Mouse (Mus musculus) right cerebral cortex, postnatal 14 days (tissue): ENCODE results near the gene Cfap99.

Experiments used
- DNase-seq: peaks from one replicate; pipeline ENCODE4 v3.0.0; 2022

Cfap99 gene

GRCm38 (mm10) chr5:34288154-34288716 is at the start of gene Cfap99, which contains the start of gene Zfyve28:
Gene Cfap99, plus strand, starts transcription at chr5:34288600.
Gene Zfyve28, minus strand, starts transcription at chr5:34288449.
- peak; percentile 95 for DNase-seq

GRCm38 (mm10) chr5:34242224-34242963 is 46.0 kb upstream of the Cfap99 start:
- DNase-seq = peak; percentile 62

GRCm38 (mm10) chr5:34243062-34243461 is 45.3 kb upstream of the Cfap99 start:
- DNase-seq = no peak

GRCm38 (mm10) chr5:34246443-34246842 is 42.0 kb upstream of the Cfap99 start:
- no peak for DNase-seq

GRCm38 (mm10) chr5:34249132-34249531 is 39.3 kb upstream of the Cfap99 start:
- DNase-seq = no peak

GRCm38 (mm10) chr5:34250090-34250489 is 38.3 kb upstream of the Cfap99 start:
- DNase-seq = no peak

- DNase-seq = no peak
Observed at GRCm38 (mm10) chr5:34251794-34252193, 36.6 kb upstream of the Cfap99 start.

GRCm38 (mm10) chr5:34252307-34252966 is 36.0 kb upstream of the Cfap99 start:
- DNase-seq = no peak

GRCm38 (mm10) chr5:34252967-34253519 is 35.4 kb upstream of the Cfap99 start:
- no peak for DNase-seq

GRCm38 (mm10) chr5:34254309-34254708 is 34.1 kb upstream of the Cfap99 start:
- DNase-seq = no peak

- no peak for DNase-seq
Observed at GRCm38 (mm10) chr5:34255189-34255588, 33.2 kb upstream of the Cfap99 start.

- DNase-seq = no peak
Observed at GRCm38 (mm10) chr5:34259172-34259816, 29.1 kb upstream of the Cfap99 start.

GRCm38 (mm10) chr5:34266065-34266464 is 22.3 kb upstream of the Cfap99 start:
- no peak for DNase-seq

- DNase-seq = no peak
Observed at GRCm38 (mm10) chr5:34269197-34269920, 19.0 kb upstream of the Cfap99 start.

GRCm38 (mm10) chr5:34269921-34270465 is 18.4 kb upstream of the Cfap99 start:
- DNase-seq = no peak

GRCm38 (mm10) chr5:34271743-34272142 is 16.7 kb upstream of the Cfap99 start:
- peak; percentile 64 for DNase-seq

GRCm38 (mm10) chr5:34273251-34273681 is 15.1 kb upstream of the Cfap99 start:
- no peak for DNase-seq

- DNase-seq = peak; percentile 27
Observed at GRCm38 (mm10) chr5:34274268-34274667, 14.1 kb upstream of the Cfap99 start.

GRCm38 (mm10) chr5:34274676-34275293 is 13.6 kb upstream of the Cfap99 start:
- DNase-seq = no peak

- no peak for DNase-seq
Observed at GRCm38 (mm10) chr5:34276191-34276590, 12.2 kb upstream of the Cfap99 start.

- DNase-seq = no peak
Observed at GRCm38 (mm10) chr5:34276746-34277145, 11.7 kb upstream of the Cfap99 start.

- no peak for DNase-seq
Observed at GRCm38 (mm10) chr5:34278058-34278457, 10.3 kb upstream of the Cfap99 start.
